Mouse (Mus musculus): ENCODE measurements around the gene Cacng6.

The Cacng6 gene

GRCm38 (mm10) chr7:3420466-3420865 is 3.5 kb upstream of the Cacng6 start:
- no peak for DNase-seq

GRCm38 (mm10) chr7:3421297-3421696 is 2.7 kb upstream of the Cacng6 start:
- DNase-seq: no peak

GRCm38 (mm10) chr7:3422051-3422450 is 1.9 kb upstream of the Cacng6 start:
- DNase-seq: no peak

GRCm38 (mm10) chr7:3423430-3423829 is 565 bp upstream of the Cacng6 start:
- no peak for DNase-seq

GRCm38 (mm10) chr7:3425141-3425540 is 1.1 kb downstream of the Cacng6 start:
- no peak for DNase-seq

- DNase-seq: no peak
These were observed 6.2 kb downstream of the Cacng6 start for GRCm38 (mm10) chr7:3430161-3430560.

- no peak for DNase-seq
These were observed 8.1 kb downstream of the Cacng6 start for GRCm38 (mm10) chr7:3432066-3432465.

GRCm38 (mm10) chr7:3437941-3438340 is 13.9 kb downstream of the Cacng6 start:
- DNase-seq: no peak

- DNase-seq: no peak
These were observed 16.0 kb downstream of the Cacng6 start for GRCm38 (mm10) chr7:3439984-3440383.

GRCm38 (mm10) chr7:3440526-3440925 is 16.5 kb downstream of the Cacng6 start:
- no peak for DNase-seq

GRCm38 (mm10) chr7:3442476-3443062 is 18.6 kb downstream of the Cacng6 start:
- DNase-seq: no peak

- DNase-seq: no peak
These were observed 20.7 kb downstream of the Cacng6 start for GRCm38 (mm10) chr7:3444678-3445077.

- no peak for DNase-seq
These were observed 22.6 kb downstream of the Cacng6 start for GRCm38 (mm10) chr7:3446584-3446983.

- no peak for DNase-seq
These were observed 23.0 kb downstream of the Cacng6 start for GRCm38 (mm10) chr7:3447026-3447425.

GRCm38 (mm10) chr7:3448737-3449454 is 24.9 kb downstream of the Cacng6 start:
- DNase-seq: peak; percentile 57 to 80

GRCm38 (mm10) chr7:3450671-3451070 is 26.7 kb downstream of the Cacng6 start:
- no peak for DNase-seq

- DNase-seq: no peak
These were observed 27.2 kb downstream of the Cacng6 start for GRCm38 (mm10) chr7:3451161-3451560.

- no peak for DNase-seq
These were observed 29.0 kb downstream of the Cacng6 start for GRCm38 (mm10) chr7:3452821-3453485.

- DNase-seq: no peak
These were observed 29.6 kb downstream of the Cacng6 start for GRCm38 (mm10) chr7:3453486-3454183.

GRCm38 (mm10) chr7:3457111-3457840 is 33.3 kb downstream of the Cacng6 start:
- DNase-seq: no peak

GRCm38 (mm10) chr7:3457841-3458217 is 33.8 kb downstream of the Cacng6 start:
- DNase-seq: no peak

GRCm38 (mm10) chr7:3460261-3460660 is 36.3 kb downstream of the Cacng6 start:
- DNase-seq: no peak

GRCm38 (mm10) chr7:3463306-3463705 is 39.3 kb downstream of the Cacng6 start:
- no peak for DNase-seq

Measured in cerebellum, adult 18-20 months (tissue).